Mouse (Mus musculus) testis, adult 2 months (tissue): ENCODE measurements around the gene Guca2b. TPM values are rescaled to one million over a fixed set of nuclear protein-coding genes. Genes with fewer than 3 reads are reported as not detected.

Experiments
- H3K27ac ChIP-seq: fragments of 200-500 bp; 2 replicates; pipeline ENCODE4 v1.5.1; 2012; ENCODE audit warnings: low read depth, low read length; ENCODE audit not compliant: control insufficient read depth, insufficient read depth
- H3K27me3 ChIP-seq: fragments of 200-500 bp; 2 replicates; pipeline ENCODE4 v1.6.1; 2012; ENCODE audit warnings: mild to moderate bottlenecking, low read length, moderate library complexity; ENCODE audit not compliant: control insufficient read depth, insufficient read depth
- H3K36me3 ChIP-seq: fragments of 200-500 bp; 2 replicates; pipeline ENCODE4 v1.6.1; 2012; ENCODE audit warnings: mild to moderate bottlenecking, low read length; ENCODE audit not compliant: control insufficient read depth, insufficient read depth
- H3K4me1 ChIP-seq: fragments of 200-500 bp; 2 replicates; pipeline ENCODE4 v1.6.1; 2012; ENCODE audit warnings: low read length; ENCODE audit not compliant: control insufficient read depth, insufficient read depth
- H3K4me3 ChIP-seq: fragments of 200-500 bp; 2 replicates; pipeline ENCODE4 v1.5.1; 2012; ENCODE audit warnings: low read depth, mild to moderate bottlenecking, low read length, moderate library complexity, mixed read lengths; ENCODE audit not compliant: control insufficient read depth
- CTCF ChIP-seq: fragments of 200-500 bp; IDR thresholded peaks from 2 replicates; pipeline ENCODE4 v1.5.1; 2012; ENCODE audit warnings: low read depth, mild to moderate bottlenecking, inconsistent platforms, low read length, moderate library complexity; ENCODE audit not compliant: control insufficient read depth, insufficient read depth, insufficient replicate concordance
- POLR2A ChIP-seq: fragments of 200-500 bp; IDR thresholded peaks from 2 replicates; pipeline ENCODE4 v1.6.1; 2012; ENCODE audit warnings: low read depth, mild to moderate bottlenecking, inconsistent platforms, low read length, moderate library complexity; ENCODE audit not compliant: control insufficient read depth
- polyA plus RNA-seq: library from polyadenylated mRNA; depleted of rRNA; stranded (reverse); fragments of >200 nt; gene quantifications from 2 replicates; pipeline ENCODE4 v1.2.3, GENCODE M21; 2012

Guca2b gene
- polyA plus RNA-seq, 1 experiment, result 3.0 TPM

DNA sequence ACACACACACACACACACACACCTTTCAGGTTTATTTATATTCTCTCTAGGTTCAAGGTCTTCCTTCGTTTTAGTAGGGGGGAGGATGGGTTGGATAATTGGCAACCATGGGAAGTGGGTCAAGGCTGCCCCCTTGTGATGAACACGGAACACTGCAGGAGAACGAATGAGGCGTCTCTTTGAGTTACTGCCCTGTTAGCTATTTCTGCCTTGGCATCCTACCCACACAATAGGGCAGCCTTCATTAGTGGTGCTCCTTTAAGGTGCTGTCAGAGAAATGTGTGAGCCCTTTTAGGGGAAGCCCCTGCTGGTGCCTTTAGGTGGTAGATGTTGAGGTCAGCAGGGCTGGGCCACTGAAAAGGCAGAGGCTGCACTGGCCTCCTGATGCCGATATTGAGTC, 8.7 kb upstream of the Guca2b start:
- TF ChIP-seq CTCF (peak; percentile 82; the same call in 1 of the 2 replicates), POLR2A (no peak)
- peak overlapping the region; percentile 59 for H3K4me3 ChIP-seq
- H3K27me3 ChIP-seq, result no peaks in the 10 kb centered on the region
- no peak overlapping the region for H3K27ac ChIP-seq
- H3K4me1 ChIP-seq, result no peaks in the 10 kb centered on the region
- no peaks in the 10 kb centered on the region for H3K36me3 ChIP-seq

DNA sequence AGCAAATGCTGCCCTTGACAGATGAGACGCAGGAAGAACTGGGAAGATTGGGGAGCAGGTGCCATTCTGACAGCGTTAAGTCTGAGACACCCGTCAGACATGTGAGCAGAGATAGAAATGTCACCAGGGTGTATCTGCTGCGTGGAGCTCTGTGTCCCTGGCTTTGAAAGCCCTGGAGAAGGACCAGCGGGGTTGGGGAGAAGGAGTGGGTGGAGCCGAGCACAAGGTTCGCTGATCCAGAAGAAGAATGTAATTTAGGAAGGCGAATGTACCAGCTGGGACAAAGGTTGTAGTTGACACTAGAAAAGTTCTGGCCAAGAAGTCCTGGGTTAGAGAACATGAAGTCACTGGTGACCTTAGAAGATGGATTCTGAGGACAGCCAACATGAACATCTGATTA, 7.4 kb upstream of the Guca2b start:
- no peak for TF ChIP-seq CTCF
- no peak for TF ChIP-seq POLR2A

DNA sequence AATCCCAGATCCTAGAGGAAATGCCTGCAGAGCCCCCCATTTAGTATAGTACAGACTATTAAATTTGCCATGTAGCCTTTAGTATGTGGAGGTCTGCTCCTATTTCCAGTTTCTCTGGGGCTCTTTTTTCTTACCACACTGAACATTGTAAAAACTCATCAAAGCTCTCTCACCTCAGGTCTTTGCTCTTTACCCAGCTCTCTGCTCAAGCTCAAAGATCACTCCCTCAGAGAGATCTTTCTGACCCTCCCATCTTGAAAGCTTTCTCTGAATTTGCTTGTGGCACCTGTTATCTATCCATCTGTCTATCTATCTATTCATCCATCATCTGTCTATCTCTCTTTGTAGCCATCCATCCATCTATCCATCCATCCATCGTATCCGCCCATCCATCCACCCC, 6.4 kb upstream of the Guca2b start:
- Histone ChIP-seq H3K4me3 (no peak overlapping the region), H3K36me3 (no peaks in the 10 kb centered on the region)
- no peak for TF ChIP-seq POLR2A
- no peak for TF ChIP-seq CTCF

More for the DNA sequence above, 7.4 kb upstream of the Guca2b start:
- Histone ChIP-seq H3K27ac (peak overlapping the region; percentile 45; the same call in 1 of the 2 replicates), H3K4me3 (no peak overlapping the region), H3K36me3 (no peaks in the 10 kb centered on the region), H3K27me3 (no peaks in the 10 kb centered on the region), H3K4me1 (no peaks in the 10 kb centered on the region)

DNA sequence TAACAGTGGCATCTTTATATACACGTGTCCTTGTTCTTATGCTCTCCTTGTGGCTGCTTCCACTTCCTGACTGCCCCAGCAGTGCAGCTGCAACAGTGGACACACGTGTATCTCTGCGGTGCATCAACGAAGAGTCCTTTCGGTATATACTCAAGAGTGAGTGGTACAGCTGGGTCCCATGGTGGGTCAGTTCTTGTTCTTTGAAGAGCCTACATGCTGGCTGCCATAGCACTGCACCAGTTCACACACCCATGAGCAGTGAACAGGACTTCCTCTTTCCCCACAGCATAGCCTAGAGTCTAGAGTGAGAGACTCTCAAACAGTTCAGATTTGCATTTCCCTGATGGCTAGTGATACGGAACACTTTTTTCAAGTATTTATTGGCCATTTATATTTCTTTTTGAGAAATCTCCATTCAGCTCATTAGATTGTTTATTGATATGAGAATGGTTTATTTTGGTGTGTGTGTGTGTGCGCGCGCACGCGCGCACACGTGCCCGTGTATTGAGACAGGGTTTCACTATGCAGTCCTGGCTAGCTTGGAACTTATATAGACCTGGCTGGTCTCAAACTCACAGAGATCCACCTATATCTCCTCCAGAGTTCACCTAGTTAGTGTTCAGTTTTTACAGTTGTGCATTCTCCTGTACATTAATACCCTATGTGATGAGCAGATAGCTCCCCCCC, 4.8 kb upstream of the Guca2b start:
- H3K4me3 ChIP-seq, result no peak overlapping the region

More for the DNA sequence above, 6.4 kb upstream of the Guca2b start:
- Histone ChIP-seq H3K27me3 (no peaks in the 10 kb centered on the region), H3K4me1 (no peaks in the 10 kb centered on the region), H3K27ac (no peak overlapping the region)

DNA sequence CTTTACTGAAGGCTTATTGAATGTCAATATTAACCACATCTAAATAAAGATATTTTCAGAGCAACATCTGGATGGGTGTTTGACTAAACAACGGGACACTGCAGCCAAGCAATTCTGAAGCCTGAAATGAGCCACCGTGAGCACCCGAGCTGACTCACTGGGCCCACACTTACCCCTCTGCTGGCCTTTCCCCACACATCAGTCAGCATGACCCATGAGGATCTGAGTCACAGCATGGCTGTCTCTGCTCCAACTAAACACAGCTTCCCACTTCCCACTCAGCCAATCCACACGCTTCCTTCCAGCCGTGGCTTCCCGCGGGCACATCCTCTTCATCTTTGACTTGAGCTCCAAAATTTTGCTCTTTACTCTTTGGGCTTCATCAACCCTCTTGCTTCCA, 4.2 kb upstream of the Guca2b start:
- Histone ChIP-seq H3K36me3 (no peaks in the 10 kb centered on the region), H3K4me3 (no peak overlapping the region), H3K27me3 (no peaks in the 10 kb centered on the region), H3K27ac (no peak overlapping the region), H3K4me1 (no peaks in the 10 kb centered on the region)
- TF ChIP-seq POLR2A (no peak), CTCF (no peak)

More for the DNA sequence above, 4.8 kb upstream of the Guca2b start:
- H3K27ac ChIP-seq, result no peak overlapping the region
- H3K36me3 ChIP-seq, result no peaks in the 10 kb centered on the region
- TF ChIP-seq CTCF (no peak), POLR2A (no peak)
- no peaks in the 10 kb centered on the region for H3K27me3 ChIP-seq
- H3K4me1 ChIP-seq, result no peaks in the 10 kb centered on the region

DNA sequence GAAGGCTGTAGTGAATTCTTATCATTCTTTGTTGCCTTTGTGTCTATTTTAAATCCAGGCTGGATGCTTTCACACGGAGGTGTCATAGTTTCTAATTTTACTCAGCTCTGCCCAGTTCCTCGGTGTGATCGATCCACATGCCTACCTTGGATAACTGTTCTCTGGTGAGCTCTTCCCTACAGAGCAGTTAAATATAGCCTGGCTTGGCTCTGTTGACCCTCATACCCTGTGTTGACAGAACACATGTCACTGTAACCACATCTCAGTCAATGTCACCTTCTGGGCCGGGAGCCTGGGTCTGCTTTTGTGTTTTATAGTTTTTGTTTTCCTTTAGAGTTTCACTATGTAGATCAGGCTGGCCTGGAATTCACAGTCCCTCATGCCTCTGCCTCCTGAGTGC, 3.4 kb upstream of the Guca2b start:
- TF ChIP-seq POLR2A, result no peak
- no peak for TF ChIP-seq CTCF

DNA sequence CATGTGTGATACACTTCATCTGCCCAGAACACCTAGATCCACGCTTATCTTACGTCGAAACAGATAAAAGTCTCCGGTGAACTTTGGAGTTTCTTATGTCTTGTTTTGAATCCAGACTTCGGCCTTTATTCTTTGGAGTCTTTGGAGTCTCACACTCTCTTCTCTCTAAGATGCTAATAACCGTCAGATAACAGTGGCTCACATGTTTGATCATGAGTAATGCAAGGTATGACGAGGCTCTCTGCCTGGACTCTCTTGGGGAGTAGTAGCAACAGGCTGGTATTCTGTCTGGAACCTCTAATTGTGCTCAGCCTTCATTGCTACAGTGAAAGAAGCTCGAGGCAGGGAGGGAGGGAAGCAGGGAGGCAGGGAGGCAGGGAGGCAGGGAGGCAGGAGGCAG, 1.3 kb upstream of the Guca2b start:
- TF ChIP-seq POLR2A, result no peak
- TF ChIP-seq CTCF, result no peak
- Histone ChIP-seq H3K36me3 (no peaks in the 10 kb centered on the region), H3K27me3 (no peaks in the 10 kb centered on the region), H3K4me3 (no peak overlapping the region), H3K4me1 (no peaks in the 10 kb centered on the region), H3K27ac (no peak overlapping the region)

More for the DNA sequence above, 3.4 kb upstream of the Guca2b start:
- no peaks in the 10 kb centered on the region for H3K36me3 ChIP-seq
- no peak overlapping the region for H3K27ac ChIP-seq
- no peaks in the 10 kb centered on the region for H3K4me1 ChIP-seq
- no peaks in the 10 kb centered on the region for H3K27me3 ChIP-seq
- H3K4me3 ChIP-seq, result no peak overlapping the region
